Mouse (Mus musculus): ENCODE data around the gene Cyp4v3.

DNA sequence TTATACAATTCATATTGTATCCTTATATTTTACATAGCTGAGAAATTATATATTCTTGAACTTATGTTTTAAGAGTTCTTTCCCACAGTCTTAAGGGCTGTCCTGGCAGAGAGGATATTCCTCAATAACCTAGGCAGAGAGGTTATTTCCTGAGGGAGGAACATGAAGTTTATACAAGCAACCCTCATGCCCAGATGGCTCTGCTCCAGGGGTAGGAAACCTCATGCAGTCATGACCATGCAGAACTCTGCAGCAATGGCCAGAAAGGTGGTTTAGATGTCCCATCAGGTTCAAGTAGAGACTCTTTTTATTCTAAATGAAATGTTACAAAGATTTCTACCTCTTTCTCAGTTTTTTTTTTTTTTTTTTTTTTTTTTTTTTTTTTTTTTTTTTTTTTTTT is 64.0 kb downstream of the Cyp4v3 start:
- TF ChIP-seq CHD2 (IDR thresholded peaks at IDR 0.05; ENCODE audit: low read depth, low read length) (no peak), HCFC1 (IDR thresholded peaks at IDR 0.05; ENCODE audit: borderline replicate concordance, insufficient read depth, low read length) (no peak), ZC3H11A (IDR thresholded peaks at IDR 0.05; ENCODE audit: borderline replicate concordance, low read depth, low read length) (no peak), ZNF384 (IDR thresholded peaks at IDR 0.05; ENCODE audit: low read depth, low read length) (peak; percentile 88; the same call in 1 of the 2 replicates), MAFK (IDR thresholded peaks at IDR 0.05; ENCODE audit: insufficient read depth, low read depth, low read length) (no peak)

Data from ES-E14 (cell line).